Mouse (Mus musculus) MEL (cell line): Measurements from ENCODE around the gene Inip. TPM values are rescaled to one million over a fixed set of nuclear protein-coding genes. Genes with fewer than 3 reads are reported as not detected.

Experiments
- DNase-seq: peaks from one replicate; pipeline ENCODE4 v3.0.0; 2011; ENCODE audit warnings: low read depth, low spot score
- H3K27ac ChIP-seq: 2 replicates; pipeline ENCODE4 v1.5.1; 2012; ENCODE audit warnings: low read depth, mild to moderate bottlenecking, control low read depth, low read length, moderate library complexity; ENCODE audit not compliant: control insufficient read depth
- H3K27me3 ChIP-seq, 2 experiments: fragments of 150-350 bp in 1 of 2; sonication (generic) in 1 of 2; 2 replicates each; pipeline ENCODE4 v1.6.1; 2012; ENCODE audit warnings: low read length in 2 of 2, mild to moderate bottlenecking in 2 of 2, improper control_type of control experiment in 1 of 2, moderate library complexity in 1 of 2; ENCODE audit not compliant: insufficient read depth in 2 of 2, control insufficient read depth in 1 of 2
- H3K36me3 ChIP-seq, 2 experiments: 2 replicates each; pipeline ENCODE4 v1.6.1; 2012 to 2014; ENCODE audit warnings: low read length in 2 of 2, improper control_type of control experiment in 1 of 2, inconsistent platforms in 1 of 2, mild to moderate bottlenecking in 1 of 2; ENCODE audit not compliant: insufficient read depth in 2 of 2, control insufficient read depth in 1 of 2
- H3K4me1 ChIP-seq, 2 experiments: fragments of 150-350 bp in 1 of 2; sonication (generic) in 1 of 2; 2 replicates each; pipeline ENCODE4 v1.6.1; 2012; ENCODE audit warnings: low read length in 2 of 2, improper control_type of control experiment in 1 of 2, mild to moderate bottlenecking in 1 of 2; ENCODE audit not compliant: insufficient read depth in 2 of 2, control insufficient read depth in 1 of 2
- H3K4me3 ChIP-seq, 2 experiments: fragments of 150-350 bp in 1 of 2; sonication (generic) in 1 of 2; 2 replicates each; pipeline ENCODE4 v1.5.1; 2012; ENCODE audit warnings: low read depth in 2 of 2, low read length in 2 of 2, mild to moderate bottlenecking in 2 of 2, moderate library complexity in 2 of 2, control low read depth in 1 of 2, improper control_type of control experiment in 1 of 2; ENCODE audit not compliant: control insufficient read depth in 1 of 2, insufficient read depth in 1 of 2
- H3K79me2 ChIP-seq: 2 replicates; pipeline ENCODE4 v1.6.1; 2012; ENCODE audit warnings: mild to moderate bottlenecking, low read length, moderate library complexity; ENCODE audit not compliant: control insufficient read depth, poor library complexity, insufficient read depth
- H3K9ac ChIP-seq: 2 replicates; pipeline ENCODE4 v1.6.1; 2012; ENCODE audit warnings: low read depth, mild to moderate bottlenecking, control low read depth, low read length, moderate library complexity; ENCODE audit not compliant: control insufficient read depth, poor library complexity, severe bottlenecking
- H3K9me3 ChIP-seq: fragments of 150-350 bp; sonication (generic); replicated peaks from 2 replicates; pipeline ENCODE4 v1.6.1; 2012; ENCODE audit warnings: mild to moderate bottlenecking, low read length, improper control_type of control experiment, moderate library complexity; ENCODE audit not compliant: insufficient read depth
- CHD2 ChIP-seq: IDR thresholded peaks from 2 replicates; pipeline ENCODE4 v1.6.1; 2011; ENCODE audit warnings: low read length, improper control_type of control experiment
- CTCF ChIP-seq, 3 experiments: IDR thresholded peaks in 2 of 3; conservative IDR thresholded peaks in 1 of 3; 2 replicates each; pipeline ENCODE4 v1.5.1; 2011 to 2012; ENCODE audit warnings: low read length in 3 of 3, low read depth in 2 of 3, mild to moderate bottlenecking in 2 of 3, improper control_type of control experiment in 1 of 3, inconsistent platforms in 1 of 3, mixed read lengths in 1 of 3, moderate library complexity in 1 of 3; ENCODE audit not compliant: control insufficient read depth in 1 of 3, insufficient read depth in 1 of 3, poor library complexity in 1 of 3, severe bottlenecking in 1 of 3
- E2F4 ChIP-seq: IDR thresholded peaks from 2 replicates; pipeline ENCODE4 v1.6.1; 2011; ENCODE audit warnings: low read depth, low read length, improper control_type of control experiment, borderline replicate concordance
- EP300 ChIP-seq, 2 experiments: IDR thresholded peaks; 2 replicates each; pipeline ENCODE4 v1.6.1; 2011; ENCODE audit warnings: improper control_type of control experiment in 2 of 2, low read length in 2 of 2, low read depth in 1 of 2, mild to moderate bottlenecking in 1 of 2
- ETS1 ChIP-seq: IDR thresholded peaks from 2 replicates; pipeline ENCODE4 v1.6.1; 2012; ENCODE audit warnings: low read depth, mild to moderate bottlenecking, inconsistent platforms, low read length, improper control_type of control experiment, moderate library complexity
- GABPA ChIP-seq: IDR thresholded peaks from 2 replicates; pipeline ENCODE4 v1.6.1; 2012; ENCODE audit warnings: low read depth, mild to moderate bottlenecking, inconsistent platforms, low read length, improper control_type of control experiment, moderate library complexity
- JUND ChIP-seq: IDR thresholded peaks from 2 replicates; pipeline ENCODE4 v1.6.1; 2011; ENCODE audit warnings: low read depth, mild to moderate bottlenecking, improper control_type of control experiment, low read length
- MAFK ChIP-seq: IDR thresholded peaks from 2 replicates; pipeline ENCODE4 v1.6.1; 2011; ENCODE audit warnings: low read depth, mild to moderate bottlenecking, low read length, improper control_type of control experiment, borderline replicate concordance
- MEF2A ChIP-seq: IDR thresholded peaks from 2 replicates; pipeline ENCODE4 v1.6.1; 2014; ENCODE audit warnings: low read depth, mild to moderate bottlenecking, inconsistent platforms, low read length, improper control_type of control experiment; ENCODE audit not compliant: poor library complexity, insufficient replicate concordance, severe bottlenecking; ENCODE audit errors: extremely low read depth
- MYB ChIP-seq: IDR thresholded peaks from 2 replicates; pipeline ENCODE4 v1.6.1; 2011; ENCODE audit warnings: mild to moderate bottlenecking, low read depth, low read length, improper control_type of control experiment
- MYC ChIP-seq: IDR thresholded peaks from 2 replicates; pipeline ENCODE4 v1.6.1; 2011; ENCODE audit warnings: low read depth, mild to moderate bottlenecking, low read length, improper control_type of control experiment, moderate library complexity
- NRF1 ChIP-seq: IDR thresholded peaks from 2 replicates; pipeline ENCODE4 v1.6.1; 2014; ENCODE audit warnings: low read depth, mild to moderate bottlenecking, inconsistent platforms, low read length, improper control_type of control experiment, moderate library complexity; ENCODE audit not compliant: poor library complexity, insufficient read depth, severe bottlenecking
- POLR2AphosphoS2 ChIP-seq: IDR thresholded peaks from 2 replicates; pipeline ENCODE4 v1.6.1; 2011; ENCODE audit warnings: low read length, improper control_type of control experiment
- RAD21 ChIP-seq: IDR thresholded peaks from 2 replicates; pipeline ENCODE4 v1.6.1; 2011; ENCODE audit warnings: mild to moderate bottlenecking, low read depth, low read length, improper control_type of control experiment
- RCOR1 ChIP-seq: IDR thresholded peaks from 2 replicates; pipeline ENCODE4 v1.6.1; 2012; ENCODE audit warnings: low read depth, mild to moderate bottlenecking, inconsistent platforms, low read length, improper control_type of control experiment
- SIN3A ChIP-seq: IDR thresholded peaks from 2 replicates; pipeline ENCODE4 v1.6.1; 2012; ENCODE audit warnings: low read length, improper control_type of control experiment, inconsistent platforms
- TAL1 ChIP-seq: IDR thresholded peaks from 2 replicates; pipeline ENCODE4 v1.6.1; 2012; ENCODE audit warnings: mild to moderate bottlenecking, inconsistent platforms, low read length, moderate library complexity, mixed read lengths
- TCF12 ChIP-seq: IDR thresholded peaks from 2 replicates; pipeline ENCODE4 v1.6.1; 2014; ENCODE audit warnings: low read depth, mild to moderate bottlenecking, inconsistent platforms, low read length, improper control_type of control experiment, moderate library complexity
- USF1 ChIP-seq: IDR thresholded peaks from 2 replicates; pipeline ENCODE4 v1.6.1; 2014; ENCODE audit warnings: low read depth, mild to moderate bottlenecking, inconsistent platforms, low read length, improper control_type of control experiment, moderate library complexity
- ZMIZ1 ChIP-seq: IDR thresholded peaks from 2 replicates; pipeline ENCODE4 v1.6.1; 2012; ENCODE audit warnings: low read depth, mild to moderate bottlenecking, inconsistent platforms, low read length, improper control_type of control experiment, moderate library complexity
- ZNF384 ChIP-seq: IDR thresholded peaks from 2 replicates; pipeline ENCODE4 v1.6.1; 2012; ENCODE audit warnings: low read depth, mild to moderate bottlenecking, inconsistent platforms, low read length, improper control_type of control experiment
- polyA plus RNA-seq, 2 experiments: library from polyadenylated mRNA; stranded (reverse) in 1 of 2; unstranded in 1 of 2; fragments of >175 nt in 1 of 2; fragments of >200 nt in 1 of 2; gene quantifications; 2 replicates each; pipeline versions ENCODE4 v1.2.1 to v1.2.4; 2012; ENCODE audit warnings: low replicate concordance in 2 of 2, low read depth in 1 of 2; ENCODE audit not compliant: insufficient read length in 2 of 2, insufficient read depth in 1 of 2, missing spikeins in 1 of 2
- total RNA-seq: library from RNA; depleted of rRNA; stranded (reverse); fragments of 300-350 nt; gene quantifications from 2 replicates; pipeline ENCODE4 v1.2.3, GENCODE M21; 2012

The Inip gene
- total and polyA plus RNA-seq, 3 experiments, result 42.4 to 50.3 TPM; not detected in 1

DNA sequence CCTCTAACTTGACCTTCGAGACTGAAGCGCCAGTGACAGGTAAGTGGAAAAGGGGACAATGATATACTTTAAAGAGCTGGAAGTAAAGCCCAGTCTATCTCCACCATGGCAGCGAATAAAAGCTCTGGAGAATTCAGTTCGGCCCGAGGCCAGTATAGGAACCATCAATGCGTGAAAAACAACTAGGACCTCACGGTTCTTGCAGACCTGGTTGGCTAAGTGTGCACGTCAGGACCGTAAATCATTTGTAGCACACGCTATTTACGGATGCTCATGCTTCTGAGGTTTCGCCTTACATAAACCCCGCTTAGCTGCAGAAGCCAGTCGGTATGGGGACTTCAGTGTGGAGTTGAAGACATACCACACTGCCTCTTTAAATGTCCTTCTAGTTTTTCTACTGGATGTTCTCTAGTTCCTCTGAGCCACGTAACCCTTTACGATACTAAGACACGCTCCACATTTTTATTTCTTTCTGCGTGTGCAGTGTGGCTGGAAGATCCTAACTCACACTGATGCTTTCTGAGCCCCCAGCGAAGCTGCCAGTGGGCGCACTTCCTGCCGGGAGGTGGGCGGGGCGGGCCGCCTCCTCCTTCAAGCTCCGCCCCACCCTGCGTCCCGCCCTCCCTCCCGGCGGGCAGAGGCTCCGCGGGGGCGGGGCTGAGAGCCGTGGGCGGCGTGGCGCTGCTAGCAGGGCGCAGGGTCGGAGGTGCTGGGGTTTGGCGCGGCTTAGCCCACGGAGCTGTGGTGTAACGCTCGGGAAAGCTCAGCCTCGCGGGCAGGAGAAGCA, 4.0 kb upstream of the Inip start, which contains the start of gene Snx30 (continued):
- no peak for TF ChIP-seq MEF2A
- peak; percentile 50 for TF ChIP-seq TCF12
- TF ChIP-seq TAL1, result no peak

DNA sequence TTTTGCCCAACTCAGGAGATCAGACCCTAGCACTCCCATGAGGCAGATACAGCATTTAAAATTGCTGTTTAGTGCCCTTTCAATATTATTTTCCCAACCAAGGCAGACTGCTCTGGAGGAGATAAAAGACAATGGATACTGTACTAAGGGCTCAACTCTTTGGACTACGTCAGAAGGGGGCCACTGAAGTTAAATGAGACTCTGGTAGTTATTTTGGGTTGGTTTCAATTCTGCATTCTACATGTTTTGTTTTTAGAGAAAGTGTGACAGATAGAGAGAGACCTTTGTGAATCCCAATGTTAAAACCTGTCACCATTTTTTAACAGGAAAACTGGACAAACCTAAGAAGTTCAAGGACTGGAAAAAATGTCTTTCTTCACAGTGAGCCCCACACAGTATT, 3.4 kb upstream of the Inip start:
- Histone ChIP-seq H3K9ac (peak overlapping the region; percentile 58), H3K4me1 (peaks cover 12 to 28% of the 10 kb centered on the region in 2 experiments), H3K79me2 (no peaks in the 10 kb centered on the region; the same call in 1 of the 2 replicates), H3K4me3 (peak overlapping the region; percentile 84 to 96), H3K27ac (peak overlapping the region; percentile 66), H3K9me3 (no peaks in the 10 kb centered on the region), H3K27me3 (no peaks in the 10 kb centered on the region), H3K36me3 (peaks cover 0 to 19% of the 10 kb centered on the region in 2 experiments; a peak in 2 of 4 replicates)
- peak; percentile 25 for DNase-seq
- no peak for TF ChIP-seq ZNF384
- TF ChIP-seq RCOR1, result no peak
- TF ChIP-seq POLR2AphosphoS2, result no peak
- TF ChIP-seq MYC, result no peak
- no peak for TF ChIP-seq MYB
- no peak for TF ChIP-seq NRF1
- TF ChIP-seq RAD21, result no peak
- TF ChIP-seq ZMIZ1, result no peak
- TF ChIP-seq MEF2A, result no peak
- no peak for TF ChIP-seq JUND
- no peak for TF ChIP-seq MAFK
- no peak for TF ChIP-seq USF1
- TF ChIP-seq CTCF (IDR thresholded peaks at IDR 0.05 in 2 of 3, conservative IDR thresholded peaks at IDR 0.05 in 1 of 3; ENCODE audit: control insufficient read depth in 1 of 3, insufficient read depth in 1 of 3, low read depth in 2 of 3, low read length in 3 of 3, poor library complexity in 1 of 3, severe bottlenecking in 1 of 3), result no peak
- TF ChIP-seq ETS1, result no peak
- TF ChIP-seq CHD2, result no peak
- TF ChIP-seq GABPA, result no peak
- TF ChIP-seq EP300 (IDR thresholded peaks at IDR 0.05; ENCODE audit: low read depth in 1 of 2, low read length in 2 of 2), result no peak
- TF ChIP-seq E2F4, result no peak
- TF ChIP-seq SIN3A, result no peak
